Mouse (Mus musculus): ENCODE data around the gene Ptch1. TPM values are rescaled to one million over a fixed set of nuclear protein-coding genes. Genes with fewer than 3 reads are reported as not detected.

Ptch1 gene
- polyA plus RNA-seq, 1 experiment, result 5.6 TPM

DNA sequence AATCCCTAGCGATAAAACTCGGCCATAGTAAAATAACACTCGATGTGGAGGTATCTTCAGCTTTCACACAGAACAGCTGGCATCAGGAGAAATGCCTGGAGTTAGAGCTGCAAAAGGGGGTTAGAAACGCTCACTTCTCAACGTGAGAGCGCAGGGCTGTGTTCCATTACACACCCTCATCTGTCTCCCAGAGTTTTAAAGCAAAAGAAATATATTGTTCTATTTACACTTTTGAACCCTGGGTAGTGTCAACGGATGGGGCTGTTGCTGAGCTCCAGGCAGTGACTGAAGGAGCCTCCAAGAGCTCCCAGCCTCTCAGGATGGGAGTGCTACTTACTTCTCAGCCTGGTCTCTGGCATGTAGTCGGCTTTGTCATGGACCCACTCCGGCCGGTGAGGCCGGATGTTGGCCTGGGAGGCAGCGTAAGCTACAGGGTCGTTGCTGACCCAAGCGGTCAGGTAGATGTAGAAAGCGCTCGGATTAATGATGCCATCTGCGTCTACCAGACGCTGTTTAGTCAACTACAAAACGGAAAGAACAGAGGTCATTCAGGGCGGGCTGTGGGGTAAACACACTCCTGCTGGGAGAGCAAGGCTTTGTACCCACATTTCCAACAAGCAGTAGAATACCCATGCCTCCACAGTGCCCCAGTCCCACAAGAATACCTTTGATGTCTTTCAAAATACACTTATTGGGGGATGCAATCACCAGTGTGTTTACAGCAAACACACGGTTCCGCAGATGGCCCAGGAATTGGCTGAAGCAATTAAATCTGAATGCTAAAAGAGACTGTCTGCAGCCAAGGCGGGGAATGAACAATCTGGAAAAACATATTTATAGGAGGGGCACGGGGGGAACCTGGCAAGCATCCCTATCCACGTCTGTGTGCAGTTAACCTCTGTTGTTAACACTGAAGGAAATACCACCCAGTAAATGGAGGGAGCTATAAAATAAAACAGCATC lies 48.5 kb downstream of the Ptch1 start:
- peaks cover 5% of the 10 kb centered on the region; the same call in 1 of the 2 replicates for H3K4me1 ChIP-seq (ENCODE audit: control insufficient read depth, insufficient read depth, low read length)
- no peaks in the 10 kb centered on the region for H3K36me3 ChIP-seq (ENCODE audit: control insufficient read depth, insufficient read depth, low read length)

DNA sequence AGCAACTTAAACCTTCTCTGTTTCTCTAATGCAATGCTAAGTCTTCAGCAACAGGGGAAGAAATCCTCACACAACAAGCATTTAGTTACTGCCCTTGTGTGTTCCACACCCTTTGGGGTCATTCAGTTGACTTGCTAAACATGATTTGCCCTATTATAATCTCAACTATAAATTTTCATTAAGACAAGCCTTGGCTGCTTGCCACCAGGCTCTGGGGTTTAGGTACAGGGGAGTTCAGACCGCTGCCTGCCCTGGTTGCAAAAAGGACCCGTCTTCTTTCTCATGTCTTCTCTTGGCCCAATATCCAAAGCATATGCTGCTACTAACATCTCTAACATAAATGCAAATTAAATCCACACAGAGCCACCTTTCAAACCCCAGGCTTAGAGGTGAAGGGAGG lies 49.3 kb downstream of the Ptch1 start:
- H3K36me3 ChIP-seq (ENCODE audit: control insufficient read depth, insufficient read depth, low read length), result no peaks in the 10 kb centered on the region
- no peak for TF ChIP-seq POLR2A (IDR thresholded peaks at IDR 0.05; ENCODE audit: control insufficient read depth, low read depth, low read length)
- no peak for TF ChIP-seq CTCF (IDR thresholded peaks at IDR 0.05; ENCODE audit: control insufficient read depth, insufficient read depth, insufficient replicate concordance, low read depth, low read length)
- H3K4me3 ChIP-seq (ENCODE audit: control insufficient read depth, low read depth, low read length), result no peak overlapping the region
- no peaks in the 10 kb centered on the region for H3K27me3 ChIP-seq (ENCODE audit: control insufficient read depth, insufficient read depth, low read length)
- H3K27ac ChIP-seq (ENCODE audit: control insufficient read depth, insufficient read depth, low read depth, low read length), result no peak overlapping the region
- peaks cover 5% of the 10 kb centered on the region; the same call in 1 of the 2 replicates for H3K4me1 ChIP-seq (ENCODE audit: control insufficient read depth, insufficient read depth, low read length)

More for the DNA sequence above, 48.5 kb downstream of the Ptch1 start:
- Histone ChIP-seq H3K4me3 (ENCODE audit: control insufficient read depth, low read depth, low read length) (no peak overlapping the region), H3K27me3 (ENCODE audit: control insufficient read depth, insufficient read depth, low read length) (no peaks in the 10 kb centered on the region), H3K27ac (ENCODE audit: control insufficient read depth, insufficient read depth, low read depth, low read length) (no peak overlapping the region)
- TF ChIP-seq CTCF (IDR thresholded peaks at IDR 0.05; ENCODE audit: control insufficient read depth, insufficient read depth, insufficient replicate concordance, low read depth, low read length), result no peak
- TF ChIP-seq POLR2A (IDR thresholded peaks at IDR 0.05; ENCODE audit: control insufficient read depth, low read depth, low read length), result no peak

DNA sequence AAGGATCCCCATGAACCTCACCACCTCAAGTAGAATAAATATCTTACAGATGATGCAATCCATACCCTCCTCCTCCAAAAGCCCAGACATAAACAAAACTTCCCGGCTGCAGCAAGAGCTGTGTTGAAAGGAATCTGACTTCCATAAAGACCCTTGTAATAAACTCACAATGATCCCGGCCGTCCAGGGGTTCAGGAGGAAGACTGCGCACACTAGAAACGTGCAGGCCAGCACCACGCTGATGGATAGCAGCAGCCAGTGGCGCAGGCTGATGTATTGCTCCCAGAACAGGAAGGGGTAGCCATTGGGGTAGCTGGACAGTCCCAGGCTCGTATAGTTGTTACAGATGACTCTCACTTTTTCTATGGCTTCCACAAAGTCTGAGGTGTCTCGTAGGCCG lies 50.6 kb downstream of the Ptch1 start:
- TF ChIP-seq POLR2A (IDR thresholded peaks at IDR 0.05; ENCODE audit: control insufficient read depth, low read depth, low read length) (no peak), CTCF (IDR thresholded peaks at IDR 0.05; ENCODE audit: control insufficient read depth, insufficient read depth, insufficient replicate concordance, low read depth, low read length) (no peak)
- Histone ChIP-seq H3K4me1 (ENCODE audit: control insufficient read depth, insufficient read depth, low read length) (no peaks in the 10 kb centered on the region), H3K27ac (ENCODE audit: control insufficient read depth, insufficient read depth, low read depth, low read length) (no peak overlapping the region), H3K27me3 (ENCODE audit: control insufficient read depth, insufficient read depth, low read length) (no peaks in the 10 kb centered on the region), H3K36me3 (ENCODE audit: control insufficient read depth, insufficient read depth, low read length) (no peaks in the 10 kb centered on the region), H3K4me3 (ENCODE audit: control insufficient read depth, low read depth, low read length) (no peak overlapping the region)

DNA sequence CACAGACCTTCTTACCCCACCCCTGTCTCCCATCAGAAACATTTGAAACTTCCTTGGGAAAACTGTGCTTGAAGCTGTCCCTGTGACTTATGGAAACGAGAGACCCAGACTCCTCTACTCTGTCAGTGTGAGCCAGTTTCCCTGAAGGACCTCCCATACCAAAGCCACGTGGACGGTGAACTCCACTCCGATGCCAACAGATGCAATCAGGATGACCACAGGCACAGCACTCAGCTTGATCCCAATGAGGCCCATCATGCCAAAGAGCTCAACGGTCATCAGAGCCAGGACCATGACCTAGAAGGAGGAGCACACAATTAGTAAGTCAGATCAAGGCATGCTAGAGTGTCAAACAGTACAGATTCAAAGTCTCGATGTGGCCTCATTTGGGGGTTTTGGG lies 53.3 kb downstream of the Ptch1 start:
- Histone ChIP-seq H3K36me3 (ENCODE audit: control insufficient read depth, insufficient read depth, low read length) (no peaks in the 10 kb centered on the region), H3K4me3 (ENCODE audit: control insufficient read depth, low read depth, low read length) (no peak overlapping the region), H3K27ac (ENCODE audit: control insufficient read depth, insufficient read depth, low read depth, low read length) (no peak overlapping the region), H3K4me1 (ENCODE audit: control insufficient read depth, insufficient read depth, low read length) (no peaks in the 10 kb centered on the region), H3K27me3 (ENCODE audit: control insufficient read depth, insufficient read depth, low read length) (no peaks in the 10 kb centered on the region)
- no peak for TF ChIP-seq POLR2A (IDR thresholded peaks at IDR 0.05; ENCODE audit: control insufficient read depth, low read depth, low read length)
- TF ChIP-seq CTCF (IDR thresholded peaks at IDR 0.05; ENCODE audit: control insufficient read depth, insufficient read depth, insufficient replicate concordance, low read depth, low read length), result no peak

DNA sequence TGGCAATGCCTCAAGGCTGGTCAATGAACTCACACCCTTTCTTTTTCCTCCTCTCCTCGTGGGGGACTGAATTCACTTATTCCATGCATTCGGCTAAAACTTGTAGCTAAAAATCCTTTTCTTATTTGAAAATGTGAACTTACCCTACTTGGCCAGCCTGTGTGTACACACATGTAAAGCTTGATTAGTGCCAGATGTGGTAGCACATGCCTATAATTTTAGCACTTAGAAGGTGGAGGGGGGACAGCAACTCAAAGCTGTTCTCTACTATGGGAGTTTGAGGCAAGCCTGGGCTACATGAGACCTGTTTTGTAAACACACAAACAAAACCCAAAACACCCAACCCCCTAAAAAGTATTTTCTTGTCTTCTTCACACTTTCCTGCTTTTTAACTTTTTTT lies 56.9 kb downstream of the Ptch1 start:
- no peak for TF ChIP-seq CTCF (IDR thresholded peaks at IDR 0.05; ENCODE audit: control insufficient read depth, insufficient read depth, insufficient replicate concordance, low read depth, low read length)
- no peak for TF ChIP-seq POLR2A (IDR thresholded peaks at IDR 0.05; ENCODE audit: control insufficient read depth, low read depth, low read length)
- Histone ChIP-seq H3K27me3 (ENCODE audit: control insufficient read depth, insufficient read depth, low read length) (no peaks in the 10 kb centered on the region), H3K36me3 (ENCODE audit: control insufficient read depth, insufficient read depth, low read length) (no peaks in the 10 kb centered on the region), H3K4me1 (ENCODE audit: control insufficient read depth, insufficient read depth, low read length) (peaks cover under 1% of the 10 kb centered on the region; the same call in 1 of the 2 replicates), H3K4me3 (ENCODE audit: control insufficient read depth, low read depth, low read length) (no peak overlapping the region), H3K27ac (ENCODE audit: control insufficient read depth, insufficient read depth, low read depth, low read length) (no peak overlapping the region)

DNA sequence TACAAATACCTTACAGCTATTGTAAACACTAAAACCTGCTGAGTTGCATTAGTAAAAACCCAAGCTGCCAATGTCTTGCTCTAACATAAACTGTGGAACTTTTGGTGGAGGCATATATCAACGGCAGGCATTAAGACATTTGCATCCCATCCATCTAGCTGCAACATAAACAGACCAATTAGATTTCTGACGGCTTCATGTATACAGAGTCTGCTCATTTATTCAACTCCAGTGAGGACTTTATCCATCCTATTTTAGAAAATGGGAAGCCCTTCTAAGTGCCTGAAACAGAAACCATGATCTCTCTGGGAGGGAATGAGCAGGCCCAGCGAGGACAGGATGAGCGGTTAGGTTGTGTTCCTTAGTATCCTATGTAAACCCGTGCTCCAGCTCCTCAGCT lies 57.9 kb downstream of the Ptch1 start:
- H3K36me3 ChIP-seq (ENCODE audit: control insufficient read depth, insufficient read depth, low read length), result no peaks in the 10 kb centered on the region

DNA sequence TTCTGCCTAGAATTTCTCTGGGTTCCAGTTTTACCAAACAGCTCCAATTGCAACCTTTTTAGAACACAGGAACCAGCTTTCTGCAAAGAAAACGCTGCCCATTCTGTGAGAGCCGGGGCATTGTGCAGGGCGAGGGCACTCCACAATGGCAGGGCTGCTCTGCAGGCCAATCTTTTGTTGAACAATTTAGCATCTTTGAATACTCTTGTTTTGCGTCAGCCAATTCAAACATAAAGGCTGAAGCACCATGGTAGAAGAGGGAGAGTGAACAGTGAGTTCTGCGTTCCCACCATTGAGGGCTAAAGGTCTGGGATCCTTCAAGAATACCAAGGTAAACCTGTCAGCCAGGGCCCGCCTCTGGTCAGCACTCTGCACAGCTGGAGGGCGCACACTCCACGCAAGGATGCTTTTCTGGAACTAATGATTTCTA lies 58.5 kb downstream of the Ptch1 start:
- Histone ChIP-seq H3K27ac (ENCODE audit: control insufficient read depth, insufficient read depth, low read depth, low read length) (no peak overlapping the region), H3K4me1 (ENCODE audit: control insufficient read depth, insufficient read depth, low read length) (peaks cover 3% of the 10 kb centered on the region; the same call in 1 of the 2 replicates), H3K36me3 (ENCODE audit: control insufficient read depth, insufficient read depth, low read length) (no peaks in the 10 kb centered on the region), H3K27me3 (ENCODE audit: control insufficient read depth, insufficient read depth, low read length) (no peaks in the 10 kb centered on the region), H3K4me3 (ENCODE audit: control insufficient read depth, low read depth, low read length) (no peak overlapping the region)
- TF ChIP-seq CTCF (IDR thresholded peaks at IDR 0.05; ENCODE audit: control insufficient read depth, insufficient read depth, insufficient replicate concordance, low read depth, low read length) (no peak), POLR2A (IDR thresholded peaks at IDR 0.05; ENCODE audit: control insufficient read depth, low read depth, low read length) (no peak)

More for the DNA sequence above, 57.9 kb downstream of the Ptch1 start:
- Histone ChIP-seq H3K4me3 (ENCODE audit: control insufficient read depth, low read depth, low read length) (no peak overlapping the region), H3K27me3 (ENCODE audit: control insufficient read depth, insufficient read depth, low read length) (no peaks in the 10 kb centered on the region), H3K27ac (ENCODE audit: control insufficient read depth, insufficient read depth, low read depth, low read length) (no peak overlapping the region), H3K4me1 (ENCODE audit: control insufficient read depth, insufficient read depth, low read length) (peaks cover 3% of the 10 kb centered on the region; the same call in 1 of the 2 replicates)
- TF ChIP-seq POLR2A (IDR thresholded peaks at IDR 0.05; ENCODE audit: control insufficient read depth, low read depth, low read length) (no peak), CTCF (IDR thresholded peaks at IDR 0.05; ENCODE audit: control insufficient read depth, insufficient read depth, insufficient replicate concordance, low read depth, low read length) (no peak)
